In genomic region chr5:129778348-129778995, GRCm38 (mm10) we compare ENCODE assay signal across 8 mouse cellular contexts. TPM values are rescaled to one million over a fixed set of nuclear protein-coding genes. Genes with fewer than 3 reads are reported as not detected.
DNase-seq lines count a peak whose midpoint lies in the region; ATAC-seq and TF ChIP-seq lines count a peak whose summit lies in the region.

No protein-coding gene starts in this region.

- H3K36me3 ChIP-seq in heart, postnatal 0 days (replicated peaks; ENCODE audit: control insufficient read depth, insufficient read depth, low read length) = no peaks in the 10 kb centered on the region
- H3K36me3 ChIP-seq in hindbrain, embryonic 14.5 days (replicated peaks; ENCODE audit: control insufficient read depth, insufficient read depth) = no peaks in the 10 kb centered on the region
- H3K36me3 ChIP-seq in midbrain, embryonic 14.5 days (ENCODE audit: control insufficient read depth, insufficient read depth, low read length) = no peaks in the 10 kb centered on the region

- TF ChIP-seq EP300 in heart, postnatal 0 days (IDR thresholded peaks at IDR 0.05; ENCODE audit: low read depth) = no peak

- no peak for DNase-seq in heart, postnatal 0 days (ENCODE audit: low spot score)
- DNase-seq in heart, adult 18-20 months = no peak
- DNase-seq in Muller cell, postnatal 12 days (ENCODE audit: inconsistent ontology term) = peak; percentile 9
- no peak for DNase-seq in hindbrain, embryonic 14.5 days (ENCODE audit: low spot score)
- DNase-seq in midbrain, embryonic 14.5 days = no peak
- DNase-seq in right cerebral cortex, postnatal 36 days (ENCODE audit: low spot score in 2 of 2) = no peak
- no peak for DNase-seq in spleen, postnatal 36 days (ENCODE audit: low spot score in 2 of 2)
- DNase-seq in frontal cortex, adult 2 months (ENCODE audit: extremely low spot score in 1 of 2, low spot score in 1 of 2) = no peak

- H3K9me3 ChIP-seq in heart, postnatal 0 days (replicated peaks; ENCODE audit: control insufficient read depth, low read length) = no peaks in the 10 kb centered on the region
- H3K9me3 ChIP-seq in hindbrain, embryonic 14.5 days (ENCODE audit: control insufficient read depth, low read length) = no peaks in the 10 kb centered on the region
- H3K9me3 ChIP-seq in midbrain, embryonic 14.5 days (ENCODE audit: control insufficient read depth, low read length) = no peaks in the 10 kb centered on the region

- peaks cover 4% of the 10 kb centered on the region; the same call in 1 of the 2 replicates for H3K4me1 ChIP-seq in heart, postnatal 0 days (ENCODE audit: control insufficient read depth, insufficient read depth)
- peaks cover 6% of the 10 kb centered on the region for H3K4me1 ChIP-seq in hindbrain, embryonic 14.5 days (replicated peaks; ENCODE audit: control insufficient read depth, insufficient read depth, low read length)
- H3K4me1 ChIP-seq in midbrain, embryonic 14.5 days (ENCODE audit: control insufficient read depth, insufficient read depth, low read length) = peaks cover 10% of the 10 kb centered on the region

- peak overlapping the region; percentile 66 for H3K4me3 ChIP-seq in heart, postnatal 0 days (ENCODE audit: low read depth, low read length)
- H3K4me3 ChIP-seq in hindbrain, embryonic 14.5 days (replicated peaks; ENCODE audit: low read length) = peak overlapping the region; percentile 38
- H3K4me3 ChIP-seq in midbrain, embryonic 14.5 days (replicated peaks; ENCODE audit: low read depth, low read length) = peak overlapping the region; percentile 45

- no peak for TF ChIP-seq CTCF in heart, postnatal 0 days (IDR thresholded peaks at IDR 0.05; ENCODE audit: low read depth)

- WGBS in heart, postnatal 0 days = 41% methylated on average over 11 of the region's 11 CpGs
- WGBS in hindbrain, embryonic 14.5 days = 46% methylated on average over 11 of the region's 11 CpGs
- WGBS in midbrain, embryonic 14.5 days = 47% methylated on average over 11 of the region's 11 CpGs

- peak overlapping the region; percentile 71 for H3K9ac ChIP-seq in heart, postnatal 0 days (replicated peaks; ENCODE audit: low read depth, low read length)
- peak overlapping the region; percentile 60 for H3K9ac ChIP-seq in hindbrain, embryonic 14.5 days
- peak overlapping the region; percentile 52 for H3K9ac ChIP-seq in midbrain, embryonic 14.5 days (replicated peaks; ENCODE audit: low read length)

- no peaks in the 10 kb centered on the region for H3K27me3 ChIP-seq in heart, postnatal 0 days (ENCODE audit: control insufficient read depth, insufficient read depth, low read length)
- no peaks in the 10 kb centered on the region for H3K27me3 ChIP-seq in hindbrain, embryonic 14.5 days (ENCODE audit: control insufficient read depth, insufficient read depth, low read length)
- no peaks in the 10 kb centered on the region for H3K27me3 ChIP-seq in midbrain, embryonic 14.5 days (ENCODE audit: control insufficient read depth, insufficient read depth, low read length)

- ATAC-seq in heart, postnatal 0 days (ENCODE audit: insufficient read depth, low read depth) = no peak
- no peak for ATAC-seq in hindbrain, embryonic 14.5 days (ENCODE audit: low FRiP score)
- no peak for ATAC-seq in midbrain, embryonic 14.5 days (ENCODE audit: low FRiP score, low TSS enrichment)

- peak overlapping the region; percentile 98 for H3K4me2 ChIP-seq in heart, postnatal 0 days (ENCODE audit: low read depth, low read length)
- H3K4me2 ChIP-seq in hindbrain, embryonic 14.5 days (replicated peaks) = peak overlapping the region; percentile 81
- peak overlapping the region; percentile 80 for H3K4me2 ChIP-seq in midbrain, embryonic 14.5 days (ENCODE audit: low read length)

- H3K27ac ChIP-seq in heart, postnatal 0 days (ENCODE audit: low read depth) = no peak overlapping the region
- no peak overlapping the region for H3K27ac ChIP-seq in hindbrain, embryonic 14.5 days
- no peak overlapping the region for H3K27ac ChIP-seq in midbrain, embryonic 14.5 days (replicated peaks; ENCODE audit: low read depth, low read length)

RNA-seq across cellular contexts. Expression of gene Psph, which starts 8.8 kb away (rescaled TPM):
- 21.9 and 30.1 TPM in 2 replicates for total RNA-seq in heart, postnatal 0 days (2014; rRNA removed; ENCODE audit: low replicate concordance)
- polyA plus RNA-seq in heart, postnatal 0 days (2015; fragmentation: Nextera tagmentation; extraction: Ambion mirVana) = 26.2 and 26.5 TPM in 2 replicates
- total RNA-seq in heart, adult 18-20 months (2021) = 10 to 100 TPM in 1 of 2 experiments, 1 to 10 TPM in 1; 8.9 to 10.7 TPM
- polyA plus RNA-seq in hindbrain, embryonic 14.5 days (2014; fragmentation: Nextera tagmentation; extraction: Ambion mirVana) = 31.3 and 33.6 TPM in 2 replicates
- 34.0 and 36.2 TPM in 2 replicates for polyA plus RNA-seq in midbrain, embryonic 14.5 days (2014; fragmentation: Nextera tagmentation; extraction: Ambion mirVana)
- polyA plus RNA-seq in frontal cortex, adult 2 months (2012; rRNA removed) = 18.9 and 25.2 TPM in 2 replicates

RNA-seq across cellular contexts. Expression of gene Nipsnap2, which starts 53.6 kb away (rescaled TPM):
- 563 and 624 TPM in 2 replicates for total RNA-seq in heart, postnatal 0 days (2014; rRNA removed; ENCODE audit: low replicate concordance)
- polyA plus RNA-seq in heart, postnatal 0 days (2015; fragmentation: Nextera tagmentation; extraction: Ambion mirVana) = 720 and 738 TPM in 2 replicates
- 100 to 1,000 TPM; 843 to 897 TPM for total RNA-seq in heart, adult 18-20 months (2021)
- polyA plus RNA-seq in hindbrain, embryonic 14.5 days (2014; fragmentation: Nextera tagmentation; extraction: Ambion mirVana) = 83.9 and 89.1 TPM in 2 replicates
- polyA plus RNA-seq in midbrain, embryonic 14.5 days (2014; fragmentation: Nextera tagmentation; extraction: Ambion mirVana) = 80.4 and 88.3 TPM in 2 replicates
- polyA plus RNA-seq in frontal cortex, adult 2 months (2012; rRNA removed) = 118 and 124 TPM in 2 replicates
